Mouse (Mus musculus) lung, embryonic 14.5 days (tissue): ENCODE measurements around the gene Fam213a. TPM values are rescaled to one million over a fixed set of nuclear protein-coding genes. Genes with fewer than 3 reads are reported as not detected.
A peak's percentile ranks its signal among the peaks of the same experiment; 100 is the strongest.

Experiments
- ATAC-seq: fragments of 200-750 bp; cut with Nextera tagmentation; 2 replicates; pipeline ENCODE4 v1.8.0; 2017; ENCODE audit warnings: mild to moderate bottlenecking, moderate TSS enrichment, moderate library complexity; ENCODE audit not compliant: insufficient read depth
- DNase-seq: peaks from one replicate; pipeline ENCODE4 v3.0.0-alpha.2; 2015
- H3K27ac ChIP-seq: fragments of 300-500 bp; sonication (generic); 2 replicates; pipeline ENCODE4 v1.5.1; 2014; ENCODE audit warnings: low read depth, mild to moderate bottlenecking, moderate library complexity
- H3K27me3 ChIP-seq: fragments of 300-500 bp; sonication (generic); 2 replicates; pipeline ENCODE4 v1.6.1; 2014; ENCODE audit warnings: low read length, control low read depth; ENCODE audit not compliant: insufficient read depth
- H3K36me3 ChIP-seq: fragments of 300-500 bp; sonication (generic); 2 replicates; pipeline ENCODE4 v1.6.1; 2014; ENCODE audit warnings: control low read depth; ENCODE audit not compliant: insufficient read depth
- H3K4me1 ChIP-seq: fragments of 300-500 bp; sonication (generic); 2 replicates; pipeline ENCODE4 v1.6.1; 2014; ENCODE audit warnings: antibody characterized with exemption, control low read depth; ENCODE audit not compliant: insufficient read depth
- H3K4me2 ChIP-seq: fragments of 300-500 bp; sonication (generic); 2 replicates; pipeline ENCODE4 v1.6.1; 2014; ENCODE audit warnings: mild to moderate bottlenecking
- H3K4me3 ChIP-seq: fragments of 300-500 bp; sonication (generic); 2 replicates; pipeline ENCODE4 v1.5.1; 2014; ENCODE audit warnings: low read depth, low read length
- H3K9ac ChIP-seq: fragments of 300-500 bp; sonication (generic); 2 replicates; pipeline ENCODE4 v1.6.1; 2014
- H3K9me3 ChIP-seq: fragments of 300-500 bp; sonication (generic); 2 replicates; pipeline ENCODE4 v1.6.1; 2016; ENCODE audit warnings: low read depth, low read length, control low read depth
- CTCF ChIP-seq: IDR thresholded peaks from 2 replicates; pipeline ENCODE4 v1.5.1; 2016; ENCODE audit warnings: antibody characterized with exemption, low read depth
- WGBS: fragments of 180-500 bp; shearing (Covaris S2); extraction: QIAGEN DNeasy Blood & Tissue Kit; methylation state at CpG from one replicate; pipeline ENCODE4 v1.1.7; 2014; 5-methylcytosine and 5-hydroxymethylcytosine counted together
- polyA plus RNA-seq: library from polyadenylated mRNA; unstranded; fragments of >200 nt; fragmentation: Nextera tagmentation; extraction: Ambion mirVana; gene quantifications from 2 replicates; pipeline ENCODE4 v1.2.1, GENCODE M21; 2014

The Fam213a gene
- polyA plus RNA-seq, 1 experiment from 2014 or later: 167 TPM

DNA sequence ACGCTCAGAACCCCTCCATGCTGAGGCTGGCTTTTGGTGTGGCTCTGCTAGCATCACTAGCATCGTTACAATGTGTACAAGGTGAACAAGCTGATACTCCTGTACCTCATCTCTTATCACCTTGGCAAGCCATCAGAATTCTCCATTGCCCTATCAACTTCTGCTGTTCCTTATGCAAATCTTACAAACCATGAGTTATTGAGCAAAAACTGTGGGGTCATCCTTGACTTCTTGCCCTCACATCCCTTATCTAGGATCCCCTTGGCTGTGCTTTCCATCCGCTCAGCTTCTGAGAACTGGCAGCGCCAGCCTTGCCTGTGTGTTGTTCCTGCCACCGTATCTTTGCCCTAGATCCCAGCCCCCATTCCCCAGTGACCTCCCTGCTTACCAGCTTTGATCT, 24.8 kb downstream of the Fam213a start:
- H3K9ac ChIP-seq: no peak overlapping the region
- H3K4me2 ChIP-seq: no peak overlapping the region
- H3K4me3 ChIP-seq: no peak overlapping the region
- no peak overlapping the region for H3K27ac ChIP-seq
- TF ChIP-seq CTCF: no peak
- WGBS: 92% methylated on average over 5 of the region's 5 CpGs
- H3K9me3 ChIP-seq: no peaks in the 10 kb centered on the region
- DNase-seq: no peak
- H3K4me1 ChIP-seq: no peaks in the 10 kb centered on the region
- no peak for ATAC-seq
- peaks cover 4% of the 10 kb centered on the region; the same call in 1 of the 2 replicates for H3K36me3 ChIP-seq
- no peaks in the 10 kb centered on the region for H3K27me3 ChIP-seq

DNA sequence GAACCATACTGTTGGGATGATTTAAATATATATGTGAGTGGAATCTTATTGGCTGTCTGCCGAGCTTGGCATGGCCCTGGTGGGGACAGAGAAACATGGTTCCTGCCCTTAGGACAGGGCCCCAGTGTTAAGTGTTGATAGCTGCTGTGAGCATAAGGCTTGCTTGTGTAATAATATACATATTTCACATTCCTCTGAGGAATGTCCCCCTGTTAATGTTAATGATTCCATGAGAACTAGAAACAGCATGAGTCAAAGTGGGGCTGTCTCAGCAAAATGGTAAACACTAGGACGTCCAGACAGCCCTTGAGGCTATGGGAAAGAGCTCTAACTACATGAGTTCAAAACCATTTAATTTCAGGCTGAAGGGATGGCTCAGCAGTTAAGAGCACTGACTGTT, 26.4 kb downstream of the Fam213a start:
- Histone ChIP-seq H3K27ac (no peak overlapping the region), H3K9me3 (no peaks in the 10 kb centered on the region), H3K4me3 (no peak overlapping the region), H3K36me3 (no peaks in the 10 kb centered on the region), H3K4me1 (no peaks in the 10 kb centered on the region), H3K4me2 (no peak overlapping the region), H3K9ac (no peak overlapping the region), H3K27me3 (no peaks in the 10 kb centered on the region)
- WGBS: 45% methylated on average over 2 of the region's 2 CpGs
- peak; percentile 48; the same call in 1 of the 2 replicates for ATAC-seq
- no peak for TF ChIP-seq CTCF
- no peak for DNase-seq

DNA sequence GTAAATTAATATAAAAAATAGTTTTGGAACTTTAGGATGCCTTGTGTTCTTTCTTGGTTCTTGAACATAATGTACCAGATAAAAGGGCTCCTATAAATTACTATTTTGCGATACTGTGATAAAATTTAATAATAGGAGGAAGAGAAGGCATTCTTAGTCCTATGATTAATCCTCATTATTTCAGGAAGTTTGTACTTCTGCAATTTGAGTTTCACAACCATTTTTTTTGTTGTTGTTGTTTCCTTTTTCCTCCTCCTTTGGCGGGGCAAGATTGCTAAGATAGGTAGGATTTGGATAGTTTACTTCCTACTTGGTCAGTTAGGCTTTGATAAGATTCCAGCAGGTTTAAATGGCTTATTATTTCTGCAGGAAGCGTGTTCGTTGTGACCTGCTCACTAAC, 28.0 kb downstream of the Fam213a start:
- no peak overlapping the region for H3K4me2 ChIP-seq
- H3K4me1 ChIP-seq: no peaks in the 10 kb centered on the region
- no peak overlapping the region for H3K4me3 ChIP-seq
- H3K27me3 ChIP-seq: no peaks in the 10 kb centered on the region
- no peak overlapping the region for H3K9ac ChIP-seq
- H3K9me3 ChIP-seq: no peaks in the 10 kb centered on the region
- H3K36me3 ChIP-seq: no peaks in the 10 kb centered on the region
- ATAC-seq (no peak), DNase-seq (no peak)
- WGBS: 81% methylated on average over 4 of the region's 4 CpGs
- no peak overlapping the region for H3K27ac ChIP-seq
- TF ChIP-seq CTCF: no peak

DNA sequence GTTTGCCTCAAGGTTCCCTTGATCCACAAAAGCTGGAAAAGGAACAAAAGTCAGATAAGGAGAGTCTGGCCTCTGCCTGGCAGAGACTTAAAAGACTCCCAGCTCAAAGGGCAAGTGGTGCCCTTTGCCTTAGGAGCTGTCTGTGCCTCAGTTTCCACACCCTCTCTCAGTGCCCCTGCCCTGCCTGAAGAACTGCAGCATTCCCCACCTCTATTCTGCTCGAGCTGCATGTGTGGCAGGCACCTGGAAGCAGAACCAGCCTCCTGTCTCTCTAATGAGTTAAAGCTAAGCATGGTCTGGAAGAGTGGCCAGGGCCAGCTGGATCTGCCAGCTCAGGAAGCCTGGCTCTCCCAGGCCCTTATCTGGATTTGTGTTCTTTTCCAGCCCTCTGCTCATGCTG, 33.9 kb downstream of the Fam213a start:
- Histone ChIP-seq H3K4me1 (no peaks in the 10 kb centered on the region), H3K9me3 (no peaks in the 10 kb centered on the region), H3K36me3 (no peaks in the 10 kb centered on the region), H3K27ac (no peak overlapping the region; the same call in 1 of the 2 replicates), H3K4me3 (no peak overlapping the region), H3K27me3 (no peaks in the 10 kb centered on the region), H3K4me2 (no peak overlapping the region), H3K9ac (no peak overlapping the region)
- TF ChIP-seq CTCF: no peak
- 44% methylated on average over 1 of the region's 1 CpGs for WGBS
- ATAC-seq: 0 out of 2 replicates have a peak, but pooled peaks have one; percentile 9
- no peak for DNase-seq

DNA sequence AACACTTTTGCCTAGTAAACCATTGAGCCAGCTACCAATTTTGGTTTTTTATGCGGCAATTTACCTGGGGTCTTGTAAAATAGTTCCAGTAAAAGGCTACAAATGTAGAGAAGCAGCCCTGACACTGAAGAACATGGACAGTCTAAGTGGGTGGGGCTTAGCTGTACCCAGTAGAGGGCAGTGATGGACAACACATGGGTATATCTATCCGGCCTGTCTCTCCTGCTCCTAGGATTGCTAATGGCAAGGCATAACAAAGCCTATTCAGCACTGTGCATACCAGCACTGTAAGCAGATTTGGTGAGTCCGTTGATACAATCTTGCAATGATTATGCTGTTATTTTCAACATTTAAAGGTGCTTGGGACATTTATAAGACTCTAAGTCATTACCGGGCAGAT, 34.6 kb downstream of the Fam213a start:
- H3K27me3 ChIP-seq: no peaks in the 10 kb centered on the region
- no peak overlapping the region for H3K4me2 ChIP-seq
- H3K4me3 ChIP-seq: no peak overlapping the region
- no peaks in the 10 kb centered on the region for H3K9me3 ChIP-seq
- no peak overlapping the region for H3K27ac ChIP-seq
- peak; percentile 96 for ATAC-seq
- no peaks in the 10 kb centered on the region for H3K36me3 ChIP-seq
- 49% methylated on average over 4 of the region's 4 CpGs for WGBS
- peak; percentile 88 for DNase-seq
- peak; percentile 87 for TF ChIP-seq CTCF
- H3K4me1 ChIP-seq: no peaks in the 10 kb centered on the region
- no peak overlapping the region for H3K9ac ChIP-seq

DNA sequence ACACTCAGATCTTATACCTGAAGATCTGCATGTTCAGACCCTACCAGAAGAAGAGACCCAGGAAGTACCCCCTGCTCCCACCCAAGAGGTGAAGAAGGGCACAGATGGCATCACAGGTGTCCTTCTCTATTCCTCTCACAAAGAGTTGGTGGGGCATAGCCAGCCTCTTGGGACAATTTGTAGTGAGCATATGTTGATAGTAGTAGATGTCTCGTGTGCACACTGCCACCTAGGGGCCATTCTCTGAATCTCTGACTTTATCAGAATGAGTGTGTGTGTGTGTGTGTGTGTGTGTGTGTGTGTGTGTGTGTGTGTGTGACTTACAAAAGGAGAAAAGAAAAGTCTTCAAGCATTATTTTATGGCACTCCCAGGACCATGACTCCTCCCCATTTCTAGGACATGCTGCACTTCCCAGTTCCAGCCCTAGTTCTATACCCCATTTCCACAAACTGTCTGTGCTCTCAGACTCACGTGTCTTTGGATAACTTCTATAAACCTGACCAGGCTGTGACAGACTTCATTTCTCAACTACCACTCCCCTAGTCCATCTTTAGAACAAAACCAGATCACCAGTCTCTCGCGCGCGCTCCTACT, 38.4 kb downstream of the Fam213a start:
- no peaks in the 10 kb centered on the region for H3K36me3 ChIP-seq
- H3K27ac ChIP-seq: no peak overlapping the region
- 70% methylated on average over 6 of the region's 6 CpGs for WGBS
- no peak overlapping the region for H3K4me3 ChIP-seq
- DNase-seq (peak; percentile 89), ATAC-seq (peak; percentile 42; the same call in 1 of the 2 replicates)
- H3K4me2 ChIP-seq: no peak overlapping the region
- peak; percentile 89 for TF ChIP-seq CTCF
- H3K9ac ChIP-seq: no peak overlapping the region
- H3K9me3 ChIP-seq: no peaks in the 10 kb centered on the region
- no peaks in the 10 kb centered on the region for H3K4me1 ChIP-seq
- H3K27me3 ChIP-seq: no peaks in the 10 kb centered on the region

DNA sequence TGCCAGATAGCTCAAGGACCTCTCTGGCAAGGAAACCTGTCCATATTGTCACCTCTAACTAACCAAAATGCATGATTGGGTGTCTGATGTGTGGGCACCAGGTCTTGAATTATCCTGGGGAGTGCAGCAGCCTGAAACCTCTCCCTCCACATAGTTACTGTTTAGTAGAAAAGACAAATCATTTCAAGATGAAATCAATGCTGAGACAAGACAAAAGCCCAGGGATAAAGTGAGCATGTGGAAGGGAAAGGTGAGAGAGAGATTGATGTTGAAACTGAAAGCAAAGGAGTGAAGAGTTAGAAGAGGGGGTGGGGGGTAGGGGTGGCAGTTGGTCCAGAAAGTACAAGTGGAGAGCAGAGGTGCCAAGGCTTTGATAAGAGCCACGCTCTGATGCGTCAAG, 45.5 kb downstream of the Fam213a start:
- TF ChIP-seq CTCF: no peak
- 0 out of 2 replicates have a peak overlapping the region, but pooled peaks have one; percentile 47 for H3K9ac ChIP-seq
- 63% methylated on average over 2 of the region's 2 CpGs for WGBS
- no peak for DNase-seq
- no peak for ATAC-seq
- H3K27me3 ChIP-seq: no peaks in the 10 kb centered on the region
- H3K4me1 ChIP-seq: peaks cover 19% of the 10 kb centered on the region
- H3K27ac ChIP-seq: no peak overlapping the region
- no peaks in the 10 kb centered on the region for H3K36me3 ChIP-seq
- H3K4me3 ChIP-seq: peak overlapping the region; percentile 86; the same call in 1 of the 2 replicates
- peak overlapping the region; percentile 59 for H3K4me2 ChIP-seq
- H3K9me3 ChIP-seq: no peaks in the 10 kb centered on the region
